Mouse (Mus musculus) heart, embryonic 14.5 days (tissue): ENCODE measurements around the gene Uck2. TPM values are rescaled to one million over a fixed set of nuclear protein-coding genes. Genes with fewer than 3 reads are reported as not detected.
A peak's percentile ranks its signal among the peaks of the same experiment; 100 is the strongest.

Experiments used
- ATAC-seq: fragments of 200-750 bp; cut with Nextera tagmentation; 2 replicates; pipeline ENCODE4 v1.8.0; 2017; ENCODE audit warnings: low read depth, moderate TSS enrichment; ENCODE audit not compliant: insufficient number of reproducible peaks, insufficient read depth, low FRiP score
- H3K27ac ChIP-seq, 2 experiments: fragments of 200-500 bp in 1 of 2; fragments of 300-500 bp in 1 of 2; sonication (generic) in 1 of 2; replicated peaks in 1 of 2; 2 replicates each; pipeline ENCODE4 v1.5.1; 2012 to 2014; ENCODE audit warnings: low read depth in 2 of 2, low read length in 2 of 2, control low read depth in 1 of 2, mild to moderate bottlenecking in 1 of 2, mixed read lengths in 1 of 2; ENCODE audit not compliant: control insufficient read depth in 1 of 2, insufficient read depth in 1 of 2
- H3K27me3 ChIP-seq: fragments of 300-500 bp; sonication (generic); 2 replicates; pipeline ENCODE4 v1.6.1; 2014; ENCODE audit warnings: mild to moderate bottlenecking, low read length, control low read depth; ENCODE audit not compliant: control insufficient read depth, insufficient read depth
- H3K36me3 ChIP-seq: fragments of 300-500 bp; sonication (generic); 2 replicates; pipeline ENCODE4 v1.6.1; 2014; ENCODE audit warnings: mild to moderate bottlenecking, control low read depth, low read length, mixed read lengths; ENCODE audit not compliant: control insufficient read depth, insufficient read depth
- H3K4me1 ChIP-seq, 2 experiments: fragments of 200-500 bp in 1 of 2; fragments of 300-500 bp in 1 of 2; sonication (generic) in 1 of 2; 2 replicates each; pipeline ENCODE4 v1.6.1; 2012 to 2014; ENCODE audit warnings: low read length in 2 of 2, control low read depth in 1 of 2, mixed read lengths in 1 of 2; ENCODE audit not compliant: control insufficient read depth in 2 of 2, insufficient read depth in 2 of 2
- H3K4me2 ChIP-seq: fragments of 300-500 bp; sonication (generic); 2 replicates; pipeline ENCODE4 v1.6.1; 2014; ENCODE audit warnings: mild to moderate bottlenecking, low read length
- H3K4me3 ChIP-seq, 2 experiments: fragments of 200-500 bp in 1 of 2; fragments of 300-500 bp in 1 of 2; sonication (generic) in 1 of 2; 2 replicates each; pipeline ENCODE4 v1.5.1; 2012 to 2014; ENCODE audit warnings: low read length in 2 of 2, mild to moderate bottlenecking in 2 of 2, control low read depth in 1 of 2, low read depth in 1 of 2, moderate library complexity in 1 of 2; ENCODE audit not compliant: control insufficient read depth in 1 of 2, insufficient read depth in 1 of 2
- H3K9ac ChIP-seq: fragments of 300-500 bp; sonication (generic); 2 replicates; pipeline ENCODE4 v1.6.1; 2014; ENCODE audit warnings: mild to moderate bottlenecking, low read length
- H3K9me3 ChIP-seq: fragments of 300-500 bp; sonication (generic); 2 replicates; pipeline ENCODE4 v1.6.1; 2016; ENCODE audit warnings: low read length, control low read depth; ENCODE audit not compliant: control insufficient read depth
- WGBS: fragments of 180-500 bp; shearing (Covaris S2); extraction: QIAGEN DNeasy Blood & Tissue Kit; methylation state at CpG from one replicate; pipeline ENCODE4 v1.1.7; 2014; 5-methylcytosine and 5-hydroxymethylcytosine counted together
- polyA plus RNA-seq: library from polyadenylated mRNA; unstranded; fragments of >200 nt; fragmentation: Nextera tagmentation; extraction: Ambion mirVana; gene quantifications from 2 replicates; pipeline ENCODE4 v1.2.1, GENCODE M21; 2014

Gene Uck2
- polyA plus RNA-seq, 1 experiment from 2014 or later: 39.2 TPM

GRCm38 (mm10) chr1:167249881-167250280 is 35.2 kb downstream of the Uck2 start:
- Histone ChIP-seq H3K27ac (no peak overlapping the region), H3K36me3 (no peaks in the 10 kb centered on the region), H3K9me3 (no peaks in the 10 kb centered on the region), H3K4me1 (peaks cover 11 to 34% of the 10 kb centered on the region in 2 experiments; a peak in 3 of 4 replicates), H3K4me2 (no peak overlapping the region), H3K9ac (no peak overlapping the region), H3K27me3 (no peaks in the 10 kb centered on the region), H3K4me3 (no peak overlapping the region)
- WGBS: 83% methylated on average over 8 of the region's 8 CpGs
- ATAC-seq: no peak

DNA sequence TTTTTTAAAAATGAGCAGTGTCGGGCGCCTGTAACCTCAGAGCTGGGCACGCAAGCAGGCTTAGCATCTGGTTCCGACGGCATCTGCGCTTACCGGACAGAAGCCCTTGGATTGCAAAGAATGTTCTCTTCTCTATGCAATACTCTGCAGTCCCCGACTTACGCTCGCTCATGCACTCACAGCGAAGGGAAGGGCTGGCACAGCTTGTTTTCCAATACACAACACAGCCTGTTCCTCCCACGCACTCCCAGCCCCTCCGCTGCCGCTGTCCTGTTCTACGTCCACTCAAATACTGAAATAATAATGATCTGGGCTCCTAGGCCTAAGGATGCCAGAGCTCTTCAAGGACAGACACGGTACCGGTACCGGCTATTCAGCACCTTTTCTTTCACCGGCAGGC is 35.9 kb downstream of the Uck2 start:
- Histone ChIP-seq H3K9me3 (no peaks in the 10 kb centered on the region), H3K4me3 (no peak overlapping the region), H3K36me3 (no peaks in the 10 kb centered on the region), H3K27ac (no peak overlapping the region), H3K4me2 (no peak overlapping the region), H3K27me3 (no peaks in the 10 kb centered on the region), H3K9ac (peak overlapping the region; percentile 9; the same call in 1 of the 2 replicates), H3K4me1 (peaks cover 13 to 40% of the 10 kb centered on the region in 2 experiments)
- no peak for ATAC-seq
- 63% methylated on average over 19 of the region's 19 CpGs for WGBS

- 78% methylated on average over 9 of the region's 9 CpGs for WGBS
- Histone ChIP-seq H3K4me2 (no peak overlapping the region), H3K4me3 (no peak overlapping the region), H3K27me3 (no peaks in the 10 kb centered on the region), H3K36me3 (no peaks in the 10 kb centered on the region), H3K9ac (no peak overlapping the region), H3K9me3 (no peaks in the 10 kb centered on the region), H3K4me1 (peaks cover 13 to 43% of the 10 kb centered on the region in 2 experiments), H3K27ac (no peak overlapping the region)
- no peak for ATAC-seq
Measured at GRCm38 (mm10) chr1:167247886-167248285, 37.2 kb downstream of the Uck2 start.

DNA sequence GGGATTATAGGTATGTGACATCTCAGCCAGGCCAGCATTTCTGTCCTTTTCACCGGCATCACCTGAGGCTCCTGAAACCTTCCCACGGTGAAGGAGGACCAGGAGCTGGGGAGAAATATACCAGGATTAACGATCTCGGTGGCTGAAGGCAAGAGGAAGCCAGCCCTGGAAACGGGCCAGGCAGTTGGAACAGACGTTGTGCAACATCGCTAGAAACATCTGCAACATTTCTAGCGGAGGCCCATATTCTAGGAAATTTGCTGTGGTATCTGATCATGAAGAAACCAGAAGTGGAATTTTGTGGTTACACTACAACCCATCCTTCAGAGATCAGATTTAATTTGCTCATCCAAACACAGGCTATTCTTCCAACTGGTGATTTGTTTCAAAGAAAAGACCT is 38.1 kb downstream of the Uck2 start:
- Histone ChIP-seq H3K9ac (no peak overlapping the region), H3K4me2 (no peak overlapping the region), H3K9me3 (no peaks in the 10 kb centered on the region), H3K36me3 (no peaks in the 10 kb centered on the region), H3K4me1 (peaks cover 13 to 47% of the 10 kb centered on the region in 2 experiments), H3K27ac (no peak overlapping the region), H3K4me3 (no peak overlapping the region), H3K27me3 (no peaks in the 10 kb centered on the region)
- 52% methylated on average over 8 of the region's 8 CpGs for WGBS
- no peak for ATAC-seq

- ATAC-seq: no peak
- Histone ChIP-seq H3K27me3 (no peaks in the 10 kb centered on the region), H3K4me3 (no peak overlapping the region), H3K9ac (no peak overlapping the region), H3K9me3 (no peaks in the 10 kb centered on the region), H3K4me1 (peaks cover 13 to 53% of the 10 kb centered on the region in 2 experiments), H3K36me3 (no peaks in the 10 kb centered on the region), H3K27ac (no peak overlapping the region), H3K4me2 (no peak overlapping the region)
- 88% methylated on average over 9 of the region's 9 CpGs for WGBS
Measured at GRCm38 (mm10) chr1:167246275-167246674, 38.8 kb downstream of the Uck2 start.

- H3K4me1 ChIP-seq: peaks cover 13 to 53% of the 10 kb centered on the region in 2 experiments
- peak overlapping the region; percentile 55 to 62; a peak in 2 of 4 replicates for H3K27ac ChIP-seq
- no peaks in the 10 kb centered on the region for H3K9me3 ChIP-seq
- no peak overlapping the region for H3K4me3 ChIP-seq
- peak overlapping the region; percentile 8; the same call in 1 of the 2 replicates for H3K9ac ChIP-seq
- H3K4me2 ChIP-seq: peak overlapping the region; percentile 30; the same call in 1 of the 2 replicates
- H3K36me3 ChIP-seq: no peaks in the 10 kb centered on the region
- no peaks in the 10 kb centered on the region for H3K27me3 ChIP-seq
- ATAC-seq: peak; percentile 62
- WGBS: 36% methylated on average over 9 of the region's 9 CpGs
Measured at GRCm38 (mm10) chr1:167245180-167245641, 39.9 kb downstream of the Uck2 start.

GRCm38 (mm10) chr1:167242191-167242681 is 42.9 kb downstream of the Uck2 start:
- Histone ChIP-seq H3K36me3 (no peaks in the 10 kb centered on the region), H3K4me1 (peaks cover 27 to 51% of the 10 kb centered on the region in 2 experiments), H3K9me3 (no peaks in the 10 kb centered on the region), H3K9ac (no peak overlapping the region), H3K4me3 (no peak overlapping the region), H3K27me3 (no peaks in the 10 kb centered on the region), H3K4me2 (no peak overlapping the region), H3K27ac (no peak overlapping the region)
- WGBS: 53% methylated on average over 7 of the region's 7 CpGs
- no peak for ATAC-seq

DNA sequence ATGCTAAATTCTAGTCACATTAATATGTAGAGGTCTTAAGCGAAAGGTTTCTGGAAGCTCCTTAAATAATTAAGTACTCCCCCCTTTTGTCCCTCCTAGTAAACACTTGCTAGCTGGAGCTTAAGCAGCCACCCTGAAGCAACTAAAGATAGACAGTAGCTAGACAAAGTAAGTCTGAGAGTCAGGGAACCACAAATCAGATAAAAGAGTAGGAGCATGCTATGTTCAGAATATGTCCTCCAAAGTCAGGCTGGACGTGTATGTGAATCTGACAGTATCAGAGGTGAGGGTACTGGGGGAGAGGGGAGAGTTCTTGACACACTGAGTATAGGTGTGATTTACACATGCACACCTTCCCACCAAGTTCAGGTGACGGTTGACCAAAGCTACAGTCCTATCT is 43.6 kb downstream of the Uck2 start:
- H3K4me1 ChIP-seq: peaks cover 32 to 54% of the 10 kb centered on the region in 2 experiments
- H3K27ac ChIP-seq: no peak overlapping the region
- H3K4me2 ChIP-seq: no peak overlapping the region
- H3K9ac ChIP-seq: no peak overlapping the region
- 65% methylated on average over 3 of the region's 3 CpGs for WGBS
- no peaks in the 10 kb centered on the region for H3K9me3 ChIP-seq
- peaks cover under 1% of the 10 kb centered on the region for H3K36me3 ChIP-seq
- no peak overlapping the region for H3K4me3 ChIP-seq
- no peaks in the 10 kb centered on the region for H3K27me3 ChIP-seq
- ATAC-seq: no peak
